Mouse (Mus musculus) megakaryocyte, adult 5-6 weeks (primary cell): ENCODE results near the gene Csf2rb. TPM values are rescaled to one million over a fixed set of nuclear protein-coding genes. Genes with fewer than 3 reads are reported as not detected.
"Not testable (repeated sequence)": the region's sequence is repeated elsewhere in the genome, so short reads cannot be mapped to it uniquely, and the experiment has no call there.

Experiments
- ATAC-seq: 2 replicates; pipeline ENCODE4 v1.8.0; 2016; ENCODE audit warnings: mild to moderate bottlenecking, inconsistent platforms; ENCODE audit not compliant: poor library complexity, severe bottlenecking
- total RNA-seq, 2 experiments: library from RNA; stranded (forward) in 1 of 2; stranded (reverse) in 1 of 2; fragments of 153-499, 151-499 nt in 1 of 2; fragments of 221-1000, 200-1000 nt in 1 of 2; gene quantifications; 2 replicates each; pipeline versions ENCODE4 v1.2.3 to v1.2.4; 2015 to 2017

Gene Csf2rb
- total RNA-seq, 2 experiments from 2014 or later, result 149 to 184 TPM

- no peak for ATAC-seq
Observed at GRCm38 (mm10) chr15:78326747-78327146, 1.2 kb downstream of the Csf2rb start.

GRCm38 (mm10) chr15:78327753-78328341 is 2.3 kb downstream of the Csf2rb start:
- not testable (repeated sequence) for ATAC-seq

- ATAC-seq, result no peak
Observed at GRCm38 (mm10) chr15:78328520-78329097, 3.1 kb downstream of the Csf2rb start.

- ATAC-seq, result not testable (repeated sequence)
Observed at GRCm38 (mm10) chr15:78329972-78330371, 4.4 kb downstream of the Csf2rb start.

- ATAC-seq, result no peak
Observed at GRCm38 (mm10) chr15:78330706-78331105, 5.2 kb downstream of the Csf2rb start.

- peak; percentile 28 for ATAC-seq
Observed at GRCm38 (mm10) chr15:78331523-78332340, 6.2 kb downstream of the Csf2rb start.

- ATAC-seq, result no peak
Observed at GRCm38 (mm10) chr15:78332981-78333380, 7.4 kb downstream of the Csf2rb start.

- no peak for ATAC-seq
Observed at GRCm38 (mm10) chr15:78334380-78334779, 8.8 kb downstream of the Csf2rb start.

- peak; percentile 94 for ATAC-seq
Observed at GRCm38 (mm10) chr15:78339627-78340423, 14.3 kb downstream of the Csf2rb start.

GRCm38 (mm10) chr15:78340919-78341318 is 15.4 kb downstream of the Csf2rb start:
- not testable (repeated sequence) for ATAC-seq

- ATAC-seq, result no peak
Observed at GRCm38 (mm10) chr15:78343683-78344082, 18.1 kb downstream of the Csf2rb start.

GRCm38 (mm10) chr15:78344567-78344966 is 19.0 kb downstream of the Csf2rb start:
- no peak for ATAC-seq

GRCm38 (mm10) chr15:78351586-78352165 is 26.1 kb downstream of the Csf2rb start:
- ATAC-seq, result no peak

- ATAC-seq, result peak; percentile 62
Observed at GRCm38 (mm10) chr15:78354958-78355357, 29.4 kb downstream of the Csf2rb start.

- peak; percentile 94 for ATAC-seq
Observed at GRCm38 (mm10) chr15:78355548-78355947, 30.0 kb downstream of the Csf2rb start.

GRCm38 (mm10) chr15:78365916-78366315 is 40.4 kb downstream of the Csf2rb start:
- no peak for ATAC-seq

- ATAC-seq, result no peak
Observed at GRCm38 (mm10) chr15:78366875-78367274, 41.3 kb downstream of the Csf2rb start.

- no peak for ATAC-seq
Observed at GRCm38 (mm10) chr15:78367811-78368210, 42.3 kb downstream of the Csf2rb start.

- ATAC-seq, result peak; percentile 95
Observed at GRCm38 (mm10) chr15:78368926-78369346, 43.4 kb downstream of the Csf2rb start.

GRCm38 (mm10) chr15:78369641-78370040 is 44.1 kb downstream of the Csf2rb start:
- ATAC-seq, result no peak

- ATAC-seq, result no peak
Observed at GRCm38 (mm10) chr15:78372796-78373195, 47.2 kb downstream of the Csf2rb start.
